Mouse (Mus musculus) embryonic facial prominence, embryonic 13.5 days (tissue): ENCODE data around the gene Serbp1. TPM values are rescaled to one million over a fixed set of nuclear protein-coding genes. Genes with fewer than 3 reads are reported as not detected.

ENCODE experiments used
- ATAC-seq: fragments of 200-750 bp; cut with Nextera tagmentation; 2 replicates; pipeline ENCODE4 v1.8.0; 2017; ENCODE audit warnings: low read depth; ENCODE audit not compliant: insufficient number of reproducible peaks, insufficient read depth, low FRiP score, low TSS enrichment
- H3K27ac ChIP-seq: fragments of 300-500 bp; sonication (generic); 2 replicates; pipeline ENCODE4 v1.5.1; 2015; ENCODE audit warnings: moderate library complexity, mild to moderate bottlenecking, inconsistent platforms
- H3K27me3 ChIP-seq: fragments of 300-500 bp; sonication (generic); 2 replicates; pipeline ENCODE4 v1.6.1; 2015; ENCODE audit warnings: mild to moderate bottlenecking, inconsistent platforms
- H3K36me3 ChIP-seq: fragments of 300-500 bp; sonication (generic); 2 replicates; pipeline ENCODE4 v1.6.1; 2015; ENCODE audit warnings: mild to moderate bottlenecking, inconsistent platforms
- H3K4me1 ChIP-seq: fragments of 300-500 bp; sonication (generic); 2 replicates; pipeline ENCODE4 v1.6.1; 2015; ENCODE audit warnings: inconsistent platforms
- H3K4me2 ChIP-seq: fragments of 300-500 bp; sonication (generic); 2 replicates; pipeline ENCODE4 v1.6.1; 2015; ENCODE audit warnings: moderate library complexity, mild to moderate bottlenecking, inconsistent platforms
- H3K4me3 ChIP-seq: fragments of 300-500 bp; sonication (generic); 2 replicates; pipeline ENCODE4 v1.5.1; 2015; ENCODE audit warnings: mild to moderate bottlenecking, inconsistent platforms
- H3K9ac ChIP-seq: fragments of 300-500 bp; sonication (generic); 2 replicates; pipeline ENCODE4 v1.6.1; 2015; ENCODE audit warnings: mild to moderate bottlenecking, inconsistent platforms
- H3K9me3 ChIP-seq: fragments of 300-500 bp; sonication (generic); 2 replicates; pipeline ENCODE4 v1.6.1; 2016; ENCODE audit warnings: inconsistent platforms
- WGBS: fragments of 180-500 bp; shearing (Covaris S2); methylation state at CpG from one replicate; pipeline ENCODE4 v1.1.7; 2015; ENCODE audit warnings: mixed read lengths; 5-methylcytosine and 5-hydroxymethylcytosine counted together
- polyA plus RNA-seq: library from polyadenylated mRNA; unstranded; fragments of >200 nt; fragmentation: Nextera tagmentation; extraction: Ambion mirVana; gene quantifications from 2 replicates; pipeline ENCODE4 v1.2.1, GENCODE M21; 2015

Gene Serbp1
- polyA plus RNA-seq, 1 experiment from 2014 or later: 432 TPM

- WGBS: 88% methylated on average over 3 of the region's 3 CpGs
- no peak overlapping the region for H3K4me2 ChIP-seq
These were observed 71.0 kb downstream of the Serbp1 start for GRCm38 (mm10) chr6:67308994-67309393.

GRCm38 (mm10) chr6:67309752-67310151 is 71.8 kb downstream of the Serbp1 start:
- Histone ChIP-seq H3K4me1 (no peaks in the 10 kb centered on the region), H3K9me3 (no peaks in the 10 kb centered on the region), H3K4me2 (no peak overlapping the region), H3K4me3 (no peak overlapping the region), H3K9ac (no peak overlapping the region), H3K36me3 (no peaks in the 10 kb centered on the region), H3K27me3 (no peaks in the 10 kb centered on the region), H3K27ac (no peak overlapping the region)
- no peak for ATAC-seq
- 66% methylated on average over 3 of the region's 3 CpGs for WGBS

More at GRCm38 (mm10) chr6:67308994-67309393, 71.0 kb downstream of the Serbp1 start:
- H3K9ac ChIP-seq: no peak overlapping the region
- no peaks in the 10 kb centered on the region for H3K36me3 ChIP-seq
- no peaks in the 10 kb centered on the region for H3K9me3 ChIP-seq
- no peak overlapping the region for H3K27ac ChIP-seq
- H3K27me3 ChIP-seq: no peaks in the 10 kb centered on the region
- H3K4me3 ChIP-seq: no peak overlapping the region
- H3K4me1 ChIP-seq: no peaks in the 10 kb centered on the region
- no peak for ATAC-seq

- Histone ChIP-seq H3K27me3 (no peaks in the 10 kb centered on the region), H3K4me3 (no peak overlapping the region), H3K36me3 (no peaks in the 10 kb centered on the region), H3K4me2 (no peak overlapping the region), H3K9me3 (no peaks in the 10 kb centered on the region), H3K4me1 (no peaks in the 10 kb centered on the region), H3K27ac (no peak overlapping the region), H3K9ac (no peak overlapping the region)
- 81% methylated on average over 1 of the region's 1 CpGs for WGBS
- no peak for ATAC-seq
These were observed 76.7 kb downstream of the Serbp1 start for GRCm38 (mm10) chr6:67314697-67315096.

GRCm38 (mm10) chr6:67317068-67317467 is 79.1 kb downstream of the Serbp1 start:
- 67% methylated on average over 5 of the region's 5 CpGs for WGBS
- no peak overlapping the region for H3K4me3 ChIP-seq
- no peaks in the 10 kb centered on the region for H3K9me3 ChIP-seq
- no peaks in the 10 kb centered on the region for H3K36me3 ChIP-seq
- no peaks in the 10 kb centered on the region for H3K4me1 ChIP-seq
- H3K4me2 ChIP-seq: no peak overlapping the region
- no peak overlapping the region for H3K27ac ChIP-seq
- no peaks in the 10 kb centered on the region for H3K27me3 ChIP-seq
- no peak for ATAC-seq
- H3K9ac ChIP-seq: no peak overlapping the region

GRCm38 (mm10) chr6:67317827-67318338 is 79.9 kb downstream of the Serbp1 start:
- no peaks in the 10 kb centered on the region for H3K4me1 ChIP-seq
- WGBS: 76% methylated on average over 8 of the region's 8 CpGs
- no peaks in the 10 kb centered on the region for H3K36me3 ChIP-seq
- no peaks in the 10 kb centered on the region for H3K27me3 ChIP-seq
- no peak overlapping the region for H3K4me2 ChIP-seq
- no peak overlapping the region for H3K4me3 ChIP-seq
- H3K27ac ChIP-seq: no peak overlapping the region
- H3K9ac ChIP-seq: no peak overlapping the region
- H3K9me3 ChIP-seq: no peaks in the 10 kb centered on the region
- no peak for ATAC-seq

- Histone ChIP-seq H3K4me1 (no peaks in the 10 kb centered on the region), H3K9ac (no peak overlapping the region), H3K4me3 (no peak overlapping the region), H3K4me2 (no peak overlapping the region), H3K27me3 (no peaks in the 10 kb centered on the region), H3K27ac (no peak overlapping the region), H3K36me3 (no peaks in the 10 kb centered on the region), H3K9me3 (no peaks in the 10 kb centered on the region)
- no peak for ATAC-seq
- 27% methylated on average over 10 of the region's 10 CpGs for WGBS
These were observed 80.5 kb downstream of the Serbp1 start for GRCm38 (mm10) chr6:67318451-67318850.

GRCm38 (mm10) chr6:67323788-67324187 is 85.8 kb downstream of the Serbp1 start:
- Histone ChIP-seq H3K36me3 (no peaks in the 10 kb centered on the region), H3K27ac (no peak overlapping the region), H3K4me3 (no peak overlapping the region), H3K27me3 (no peaks in the 10 kb centered on the region), H3K4me1 (no peaks in the 10 kb centered on the region), H3K9ac (no peak overlapping the region), H3K4me2 (no peak overlapping the region), H3K9me3 (no peaks in the 10 kb centered on the region)
- 79% methylated on average over 3 of the region's 3 CpGs for WGBS
- ATAC-seq: no peak

GRCm38 (mm10) chr6:67337943-67338342 is 100.0 kb downstream of the Serbp1 start:
- H3K36me3 ChIP-seq: no peaks in the 10 kb centered on the region
- H3K4me1 ChIP-seq: no peaks in the 10 kb centered on the region
- no peaks in the 10 kb centered on the region for H3K9me3 ChIP-seq
- no peaks in the 10 kb centered on the region for H3K27me3 ChIP-seq
- H3K4me3 ChIP-seq: no peak overlapping the region
- ATAC-seq: no peak
- H3K4me2 ChIP-seq: no peak overlapping the region
- no peak overlapping the region for H3K9ac ChIP-seq
- H3K27ac ChIP-seq: no peak overlapping the region

GRCm38 (mm10) chr6:67339494-67339893 is 101.5 kb downstream of the Serbp1 start:
- Histone ChIP-seq H3K27me3 (no peaks in the 10 kb centered on the region), H3K27ac (no peak overlapping the region), H3K9me3 (no peaks in the 10 kb centered on the region), H3K4me3 (no peak overlapping the region), H3K9ac (no peak overlapping the region), H3K4me2 (no peak overlapping the region), H3K36me3 (no peaks in the 10 kb centered on the region), H3K4me1 (no peaks in the 10 kb centered on the region)
- no peak for ATAC-seq

Other genes with a start within 250 kb of the Serbp1 start
- 15.7 and 19.7 TPM in 2 replicates for gene Gadd45a, start 200.7 kb upstream of the Serbp1 start, polyA plus RNA-seq
- gene Il12rb2, start 138.0 kb downstream of the Serbp1 start, polyA plus RNA-seq: 0.10 TPM in 1 of 2 replicates, not detected in the other